Mouse (Mus musculus) c-Kit-negative CD71-positive TER-119-positive erythroid progenitor cells, embryonic 14.5 days (primary cell): ENCODE data around the gene Trak1.

Source experiments
- DNase-seq: peaks from one replicate; pipeline ENCODE4 v3.0.0-alpha.2; 2013; ENCODE audit warnings: low read depth, low spot score

Trak1 gene

DNA sequence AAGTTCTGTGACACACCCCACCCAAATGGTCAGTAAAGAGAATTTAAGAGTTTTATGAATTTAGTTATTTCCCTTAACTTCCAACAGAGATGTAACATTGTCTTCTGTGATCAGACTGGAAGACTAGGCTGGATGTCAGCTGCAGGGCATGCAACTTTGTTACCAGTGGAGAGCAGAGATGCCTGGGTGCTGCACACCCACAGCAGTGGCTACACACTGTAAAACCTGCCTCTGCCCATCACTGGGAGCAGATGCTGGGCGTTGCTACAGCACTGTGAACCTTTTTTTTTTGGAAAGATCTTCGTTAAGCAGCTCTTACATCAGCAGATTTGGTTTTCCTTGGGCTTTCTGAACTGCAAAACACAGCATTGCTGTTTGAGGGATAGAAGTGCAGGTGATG is 97.6 kb downstream of the Trak1 start:
- no peak for DNase-seq

DNA sequence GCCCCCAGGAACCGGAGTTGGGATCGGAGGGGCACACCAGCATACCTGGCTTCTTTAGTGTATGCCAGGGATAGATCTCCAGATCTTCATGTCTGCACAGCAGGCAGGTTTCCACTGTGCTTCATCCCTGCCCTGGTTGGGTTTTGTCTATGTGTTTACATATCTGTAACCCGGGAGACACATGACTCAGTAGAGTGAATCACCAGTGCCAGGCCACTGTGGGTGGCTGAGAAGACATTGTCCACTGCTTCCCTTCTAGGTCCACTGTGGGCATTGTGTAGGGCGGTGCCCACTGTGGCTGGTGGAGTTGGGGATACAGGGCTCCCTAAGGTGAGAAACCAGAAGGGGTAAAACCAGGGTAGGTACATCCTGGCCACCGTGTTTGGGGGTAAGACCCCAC is 98.5 kb downstream of the Trak1 start:
- DNase-seq, result no peak

DNA sequence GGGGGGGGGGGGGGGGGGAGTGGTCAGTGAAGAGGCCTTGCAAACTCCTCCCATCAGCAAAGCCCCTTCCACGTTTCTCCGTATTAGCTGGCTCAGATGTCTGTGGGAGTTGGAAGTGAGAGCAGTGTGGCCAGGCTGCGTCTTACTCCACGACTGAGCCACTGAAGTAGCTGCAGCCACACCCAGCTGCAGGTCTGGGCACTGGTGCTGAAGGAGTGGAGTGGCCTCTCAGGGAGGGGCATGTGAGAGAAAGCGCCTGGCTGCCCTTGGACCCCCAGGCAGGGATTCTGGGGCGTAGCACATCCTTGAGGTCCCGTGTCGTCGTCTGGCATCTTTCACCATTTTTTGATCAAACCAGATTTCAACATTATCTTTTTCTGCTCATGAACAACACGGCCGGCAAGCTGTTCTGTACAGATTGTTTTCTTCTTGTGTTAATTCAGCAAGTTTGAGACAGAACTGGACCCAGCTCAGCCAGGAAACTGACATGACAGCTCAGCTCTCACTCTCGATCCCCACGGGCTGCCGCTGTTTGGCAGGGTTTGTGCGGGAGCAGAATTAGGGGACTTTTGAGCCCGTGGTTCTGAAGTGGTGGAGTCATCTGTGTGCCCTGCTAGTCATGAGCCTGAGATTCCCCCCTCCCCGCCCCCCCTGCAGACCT is 100.9 kb downstream of the Trak1 start:
- no peak for DNase-seq

GRCm38 (mm10) chr9:121398761-121399160 is 101.5 kb downstream of the Trak1 start:
- no peak for DNase-seq

- no peak for DNase-seq
Measured at GRCm38 (mm10) chr9:121400608-121401007, 103.3 kb downstream of the Trak1 start.

DNA sequence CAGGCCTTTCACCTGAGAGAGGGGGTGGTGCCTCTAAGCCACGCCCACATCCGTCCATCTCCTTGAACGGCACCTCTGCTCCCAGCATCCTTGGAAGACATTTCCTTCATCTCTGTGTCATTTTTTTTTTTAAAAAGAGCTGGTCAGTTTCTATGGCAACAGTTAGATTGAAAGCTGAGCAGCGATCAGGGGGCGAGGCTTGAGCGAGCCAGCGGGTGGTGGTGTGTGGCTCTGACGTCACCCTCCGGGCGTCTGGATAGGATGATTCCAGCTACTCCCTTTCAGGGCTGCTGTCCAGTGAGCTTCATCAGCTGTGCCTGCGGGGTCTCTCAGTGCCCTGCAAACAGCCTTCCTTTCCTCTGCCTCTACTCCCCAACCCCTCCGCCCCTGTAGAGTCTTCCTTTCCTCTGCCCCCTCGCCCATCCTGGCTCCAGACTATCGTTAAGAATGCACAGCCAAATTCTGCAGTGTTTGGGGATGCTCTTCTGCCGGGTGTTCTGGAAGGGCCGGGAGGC is 105.9 kb downstream of the Trak1 start:
- DNase-seq, result no peak

- DNase-seq, result no peak
Measured at GRCm38 (mm10) chr9:121403699-121404098, 106.4 kb downstream of the Trak1 start.

GRCm38 (mm10) chr9:121405088-121405681 is 107.9 kb downstream of the Trak1 start:
- DNase-seq, result no peak

GRCm38 (mm10) chr9:121405792-121406191 is 108.5 kb downstream of the Trak1 start:
- DNase-seq, result no peak

DNA sequence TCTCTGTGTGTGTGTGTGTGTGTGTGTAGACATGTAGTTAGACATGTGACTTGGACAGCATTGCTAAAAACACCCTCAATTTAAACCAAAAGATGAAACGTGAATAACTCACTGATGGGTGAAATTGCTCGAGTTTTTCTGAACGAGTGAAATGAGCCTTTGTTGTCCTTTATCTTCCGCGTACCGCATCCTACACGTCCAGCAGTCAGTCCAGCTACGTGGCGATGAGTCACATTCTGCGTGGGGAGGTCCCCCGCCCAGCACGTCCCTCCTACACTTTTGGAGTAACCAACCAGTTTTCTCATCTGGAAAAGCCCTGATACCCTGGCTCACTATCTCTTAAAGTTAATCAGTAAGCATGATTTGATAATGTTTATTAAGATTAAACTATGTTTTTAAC is 116.9 kb downstream of the Trak1 start:
- DNase-seq, result no peak

DNA sequence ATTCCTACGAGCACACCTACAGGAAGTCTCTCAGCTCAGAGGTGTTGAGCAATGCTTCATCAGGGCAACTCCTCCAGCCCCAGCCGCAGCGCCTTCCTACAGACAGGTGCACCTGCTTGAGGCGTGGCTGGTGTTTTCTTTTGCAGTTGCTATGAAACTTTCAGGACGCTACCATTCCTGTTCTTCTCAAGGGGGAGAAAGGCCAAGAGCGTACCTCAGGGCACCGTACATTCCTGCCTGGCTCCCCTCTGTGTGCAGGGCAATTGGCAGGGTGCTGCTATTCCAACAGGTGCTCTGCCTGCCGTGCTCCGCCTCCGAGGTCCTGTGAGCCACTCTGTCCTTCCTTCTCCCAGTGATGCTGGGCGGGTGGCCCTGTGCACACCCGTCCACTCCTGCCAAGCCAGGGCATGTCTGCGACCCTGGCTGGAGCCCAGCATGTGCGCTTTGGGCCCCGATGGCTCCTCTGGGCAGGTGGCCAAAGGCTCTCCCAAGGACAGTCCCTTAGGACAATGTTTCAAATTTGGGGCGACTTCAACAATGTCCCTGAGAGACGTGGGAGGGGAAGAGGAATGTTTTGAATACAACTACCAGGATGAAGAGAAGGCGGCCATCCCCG is 118.4 kb downstream of the Trak1 start:
- no peak for DNase-seq

- DNase-seq, result no peak
Measured at GRCm38 (mm10) chr9:121416460-121416859, 119.2 kb downstream of the Trak1 start.

DNA sequence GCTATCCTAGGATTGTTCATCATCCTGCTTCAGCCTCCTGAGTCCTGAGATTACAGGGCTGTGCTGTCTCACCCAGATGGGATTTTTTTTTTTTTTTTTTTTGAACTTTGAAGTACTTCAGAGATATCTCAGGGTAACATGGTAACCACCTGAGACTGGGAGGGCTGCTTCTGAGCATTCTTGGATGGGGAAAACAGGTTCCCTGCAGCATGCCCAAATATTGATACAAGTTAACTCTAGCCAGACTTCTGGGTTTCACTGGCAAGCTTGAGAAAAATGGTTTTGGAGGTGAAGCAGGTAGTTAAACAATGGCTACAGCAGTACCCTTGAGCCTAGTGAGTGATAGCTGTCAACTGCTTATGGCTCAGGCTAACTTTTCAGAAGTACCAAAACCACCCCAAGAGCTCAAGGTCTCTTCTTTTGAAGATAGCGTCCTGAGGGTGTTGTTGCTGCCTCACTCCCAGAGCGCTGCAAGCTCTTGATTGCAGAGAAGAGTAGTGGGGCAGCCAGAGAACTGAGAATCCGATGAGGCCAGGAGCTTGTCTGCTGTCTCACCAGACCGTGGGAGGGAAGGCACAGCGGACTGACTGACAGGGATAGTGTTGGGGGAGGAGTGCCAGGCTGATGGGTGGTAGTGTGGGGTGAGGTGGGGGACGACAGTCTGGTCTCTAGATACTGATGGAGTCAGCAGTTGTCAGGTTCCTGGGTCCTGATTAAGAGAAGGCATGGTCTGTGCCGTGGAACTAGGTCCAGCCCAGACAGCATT is 119.8 kb downstream of the Trak1 start:
- no peak for DNase-seq

- DNase-seq, result no peak
Measured at GRCm38 (mm10) chr9:121419011-121419410, 121.7 kb downstream of the Trak1 start.

DNA sequence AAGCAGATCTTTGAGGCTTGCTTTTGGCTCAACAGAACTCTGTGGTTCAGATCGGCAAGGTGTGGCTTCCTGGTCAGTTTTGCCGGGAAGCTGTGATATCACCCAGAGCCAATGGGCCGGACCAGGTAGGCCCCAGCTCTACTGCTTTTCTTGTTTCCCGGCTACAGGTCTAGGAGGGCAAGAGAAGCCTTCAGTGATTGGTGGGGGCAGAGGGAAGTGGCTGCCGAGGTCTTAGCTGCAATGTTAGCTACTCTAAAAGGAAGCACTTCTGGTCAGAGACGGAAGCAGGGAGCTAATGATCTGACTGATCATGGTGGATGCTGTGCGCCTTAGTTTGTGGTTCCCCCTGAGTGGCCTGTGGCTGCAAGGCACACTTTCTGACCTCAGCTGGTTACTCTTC is 122.3 kb downstream of the Trak1 start:
- no peak for DNase-seq

DNA sequence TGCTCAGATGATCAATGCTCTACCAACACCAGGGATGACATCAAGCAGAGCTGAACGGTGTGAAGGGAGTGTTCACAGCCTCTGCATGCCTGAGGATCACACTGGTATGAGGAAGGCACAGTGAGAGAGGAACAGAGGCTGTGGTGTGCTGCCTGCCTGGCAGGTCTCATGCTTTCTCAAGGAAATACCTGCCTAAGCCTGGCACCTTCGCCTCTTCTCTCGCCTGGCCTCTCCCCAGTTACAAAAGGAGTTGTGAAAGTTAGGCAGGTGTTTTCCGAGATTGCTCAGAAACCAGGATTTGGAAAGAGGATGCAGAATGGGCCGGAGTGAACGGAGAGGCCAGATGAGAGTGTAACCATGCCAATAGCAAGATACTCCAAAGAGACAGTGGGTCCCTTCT is 123.5 kb downstream of the Trak1 start:
- no peak for DNase-seq

DNA sequence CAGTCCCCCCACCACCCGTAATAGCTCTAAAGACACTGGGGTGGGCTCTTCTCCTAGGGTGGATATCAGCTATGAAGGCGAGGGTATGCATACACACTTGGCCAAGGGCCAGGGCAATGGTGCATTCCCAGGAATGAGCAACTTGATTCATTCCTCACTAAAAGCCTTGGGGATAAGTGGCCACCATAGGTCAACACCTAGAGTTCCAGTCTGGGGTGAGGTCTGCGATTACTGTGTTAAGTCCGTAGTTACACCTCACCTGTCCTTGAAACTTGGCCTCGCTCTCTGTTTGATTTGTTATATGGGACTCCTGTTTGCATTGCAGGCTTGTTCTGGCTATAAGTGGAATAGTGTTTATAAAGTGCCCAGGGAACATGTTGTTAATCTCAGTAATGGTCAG is 125.1 kb downstream of the Trak1 start:
- no peak for DNase-seq

DNA sequence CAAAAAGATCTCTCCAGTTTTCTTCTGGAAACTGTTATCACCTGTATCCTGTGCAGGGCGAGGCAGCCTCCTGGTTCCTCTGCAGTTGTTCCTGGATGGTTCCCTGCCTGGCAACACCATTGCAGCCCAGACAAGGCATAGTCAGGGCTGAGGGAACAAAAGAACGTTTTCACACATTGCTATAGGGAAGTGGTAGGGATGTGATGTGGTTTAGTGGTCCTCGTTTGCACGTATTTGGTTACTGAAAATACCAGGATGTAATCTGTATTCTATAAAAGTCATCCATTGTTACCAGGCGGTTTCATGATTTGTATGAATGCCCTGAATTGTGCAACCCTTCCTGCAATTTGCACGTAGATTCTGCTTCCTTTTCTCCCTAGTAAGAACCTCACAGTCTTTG is 126.3 kb downstream of the Trak1 start:
- no peak for DNase-seq

DNA sequence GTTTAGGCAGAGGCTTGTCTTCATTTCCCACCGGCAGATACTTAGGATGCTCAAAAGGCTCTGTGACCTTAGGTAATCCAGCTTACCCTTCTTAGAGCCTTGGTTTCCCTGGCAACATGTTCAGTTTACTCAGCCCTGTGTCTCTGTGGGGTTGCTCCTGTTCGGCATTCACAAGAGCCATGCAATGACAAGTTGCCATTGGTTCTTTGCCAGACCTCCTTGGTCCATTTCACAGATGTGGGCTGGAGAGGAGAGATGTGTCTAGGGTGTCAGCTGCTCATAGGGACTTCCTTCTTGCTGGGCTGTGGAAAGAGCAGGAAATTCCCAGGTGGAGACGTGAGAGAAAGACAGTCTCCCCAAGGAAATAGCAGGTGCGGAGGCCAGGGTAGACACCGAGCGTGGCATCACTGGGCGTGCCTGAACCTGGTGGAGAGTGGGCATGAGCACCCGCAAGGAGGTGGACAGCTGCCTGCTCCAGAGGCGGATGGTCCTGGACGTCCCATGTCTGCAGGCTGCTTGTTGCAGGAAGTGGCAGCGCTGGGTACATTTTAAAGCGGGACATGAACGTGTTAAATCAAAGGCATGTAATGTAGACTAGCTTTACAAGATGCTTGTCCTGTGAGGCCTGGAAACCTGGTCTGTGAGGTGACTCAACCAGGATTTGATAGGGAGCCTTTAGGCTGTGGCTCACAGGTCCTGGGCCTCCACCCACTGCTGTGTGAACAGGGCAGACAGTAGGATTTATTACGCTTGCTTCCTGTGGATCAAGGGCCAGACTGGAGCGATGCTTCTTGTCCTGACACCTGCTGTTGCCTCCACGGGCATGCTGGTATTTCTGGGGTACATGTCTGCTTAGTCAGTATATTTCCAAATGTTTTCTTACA is 127.2 kb downstream of the Trak1 start:
- DNase-seq, result no peak

GRCm38 (mm10) chr9:121426451-121426850 is 129.1 kb downstream of the Trak1 start:
- peak; percentile 73 for DNase-seq

- no peak for DNase-seq
Measured at GRCm38 (mm10) chr9:121426902-121427301, 129.6 kb downstream of the Trak1 start.
